Mouse (Mus musculus): ENCODE data around the gene Ppm1a.

- TF ChIP-seq POLR2A (IDR thresholded peaks at IDR 0.05; ENCODE audit: borderline replicate concordance, extremely low read depth, insufficient read depth, insufficient read length, poor library complexity, severe bottlenecking), result no peak
- no peak for TF ChIP-seq CTCF (IDR thresholded peaks at IDR 0.05; ENCODE audit: borderline replicate concordance, extremely low read depth, insufficient read depth, insufficient read length)
Observed at GRCm38 (mm10) chr12:72841500-72841899, 84.2 kb downstream of the Ppm1a start.
